Mouse (Mus musculus): ENCODE data around the gene Olfr1251. TPM values are rescaled to one million over a fixed set of nuclear protein-coding genes. Genes with fewer than 3 reads are reported as not detected.

Gene Olfr1251
- 1.1 TPM for polyA plus RNA-seq (2014; fragmentation: Illumina TruSeq; extraction: RNeasy Lipid Tissue Mini Kit (QIAGEN cat#74804))

GRCm38 (mm10) chr2:89671836-89672235 lies at the start of gene Olfr1251:
TSS of gene Olfr1251 (minus strand) at chr2:89671936.

GRCm38 (mm10) chr2:89661367-89661766 lies 10.4 kb downstream of the Olfr1251 start, which contains the start of gene Olfr1250:
TSS of gene Olfr1250 (minus strand) at chr2:89661467.

DNA sequence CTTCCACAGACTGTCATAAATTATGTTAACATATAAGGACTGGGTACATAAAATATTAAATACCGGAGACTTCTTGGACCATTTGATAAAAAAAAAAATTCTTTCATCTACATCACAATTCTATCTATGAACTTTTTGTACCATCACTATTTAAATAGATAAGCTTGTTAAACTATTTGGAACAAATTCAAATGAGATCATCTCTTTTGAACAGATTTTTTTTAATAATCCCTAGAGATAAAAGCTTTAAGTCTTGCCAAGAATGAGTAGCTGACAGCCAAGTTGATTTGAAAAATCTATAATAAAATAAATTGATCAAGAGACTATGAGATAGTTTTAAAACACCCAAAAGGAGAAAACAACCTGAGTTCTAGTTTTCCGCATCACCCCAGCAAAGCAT lies 36.9 kb downstream of the Olfr1251 start, which contains the start of gene Olfr1249:
TSS of gene Olfr1249 (minus strand) at position 101 of the 400 bp plus-strand sequence.

DNA sequence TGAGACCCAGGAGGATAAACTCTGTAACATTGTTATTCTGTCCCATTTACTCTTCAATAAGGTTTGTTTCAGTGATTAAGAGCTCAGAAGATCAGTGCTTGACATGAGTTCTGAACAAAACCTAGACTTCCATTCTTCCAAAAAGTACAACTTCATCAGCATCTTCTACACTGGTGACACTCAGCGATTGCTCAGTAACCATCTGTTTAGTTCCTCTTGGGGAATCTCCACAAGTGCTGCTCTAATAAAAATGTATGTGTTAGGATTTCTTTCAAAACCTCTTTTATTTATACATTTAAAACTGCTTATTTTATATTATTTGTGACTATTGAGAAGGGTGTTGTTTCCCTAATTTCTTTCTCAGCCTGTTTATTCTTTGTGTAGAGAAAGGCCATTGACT lies 53.6 kb downstream of the Olfr1251 start, which contains the start of gene Olfr1248:
TSS of gene Olfr1248 (minus strand) at position 101 of the 400 bp plus-strand sequence.

Other genes starting within 250 kb of the Olfr1251 start
- not detected for gene Olfr1240, start 228.9 kb downstream of the Olfr1251 start, polyA plus RNA-seq (2014; fragmentation: Illumina TruSeq; extraction: RNeasy Lipid Tissue Mini Kit (QIAGEN cat#74804))
- not detected for gene Olfr1241, start 184.8 kb downstream of the Olfr1251 start, polyA plus RNA-seq (2014; fragmentation: Illumina TruSeq; extraction: RNeasy Lipid Tissue Mini Kit (QIAGEN cat#74804))
- not detected for gene Olfr1242, start 173.6 kb downstream of the Olfr1251 start, polyA plus RNA-seq (2014; fragmentation: Illumina TruSeq; extraction: RNeasy Lipid Tissue Mini Kit (QIAGEN cat#74804))
- not detected for gene Olfr1243, start 140.4 kb downstream of the Olfr1251 start, polyA plus RNA-seq (2014; fragmentation: Illumina TruSeq; extraction: RNeasy Lipid Tissue Mini Kit (QIAGEN cat#74804))
- not detected for gene Olfr1245, start 93.5 kb downstream of the Olfr1251 start, polyA plus RNA-seq (2014; fragmentation: Illumina TruSeq; extraction: RNeasy Lipid Tissue Mini Kit (QIAGEN cat#74804))
- gene Olfr1246, start 78.8 kb downstream of the Olfr1251 start, polyA plus RNA-seq (2014; fragmentation: Illumina TruSeq; extraction: RNeasy Lipid Tissue Mini Kit (QIAGEN cat#74804)): not detected
- not detected for gene Olfr1247, start 57.8 kb downstream of the Olfr1251 start, polyA plus RNA-seq (2014; fragmentation: Illumina TruSeq; extraction: RNeasy Lipid Tissue Mini Kit (QIAGEN cat#74804))
- not detected for gene Olfr1248, start 53.7 kb downstream of the Olfr1251 start, polyA plus RNA-seq (2014; fragmentation: Illumina TruSeq; extraction: RNeasy Lipid Tissue Mini Kit (QIAGEN cat#74804))
- not detected for gene Olfr1249, start 37.0 kb downstream of the Olfr1251 start, polyA plus RNA-seq (2014; fragmentation: Illumina TruSeq; extraction: RNeasy Lipid Tissue Mini Kit (QIAGEN cat#74804))
- gene Olfr1250, start 10.5 kb downstream of the Olfr1251 start, polyA plus RNA-seq (2014; fragmentation: Illumina TruSeq; extraction: RNeasy Lipid Tissue Mini Kit (QIAGEN cat#74804)): not detected
- not detected for gene Olfr1252, start 53.1 kb upstream of the Olfr1251 start, polyA plus RNA-seq (2014; fragmentation: Illumina TruSeq; extraction: RNeasy Lipid Tissue Mini Kit (QIAGEN cat#74804))
- gene Olfr1253, start 85.2 kb upstream of the Olfr1251 start, polyA plus RNA-seq (2014; fragmentation: Illumina TruSeq; extraction: RNeasy Lipid Tissue Mini Kit (QIAGEN cat#74804)): not detected
- not detected for gene Olfr1254, start 121.7 kb upstream of the Olfr1251 start, polyA plus RNA-seq (2014; fragmentation: Illumina TruSeq; extraction: RNeasy Lipid Tissue Mini Kit (QIAGEN cat#74804))
- not detected for gene Olfr1255, start 140.1 kb upstream of the Olfr1251 start, polyA plus RNA-seq (2014; fragmentation: Illumina TruSeq; extraction: RNeasy Lipid Tissue Mini Kit (QIAGEN cat#74804))
- not detected for gene Olfr1256, start 169.6 kb upstream of the Olfr1251 start, polyA plus RNA-seq (2014; fragmentation: Illumina TruSeq; extraction: RNeasy Lipid Tissue Mini Kit (QIAGEN cat#74804))
- gene Olfr48, start 176.3 kb upstream of the Olfr1251 start, polyA plus RNA-seq (2014; fragmentation: Illumina TruSeq; extraction: RNeasy Lipid Tissue Mini Kit (QIAGEN cat#74804)): not detected
- gene Olfr1257, start 206.5 kb upstream of the Olfr1251 start, polyA plus RNA-seq (2014; fragmentation: Illumina TruSeq; extraction: RNeasy Lipid Tissue Mini Kit (QIAGEN cat#74804)): not detected

All from ovary, adult 10 weeks (tissue).